Mouse (Mus musculus): ENCODE measurements around the gene Plekhh1. TPM values are rescaled to one million over a fixed set of nuclear protein-coding genes. Genes with fewer than 3 reads are reported as not detected.

The Plekhh1 gene
- polyA plus RNA-seq (2012; ENCODE audit: insufficient read depth, insufficient read length, missing spikeins) = not detected in 2 replicates

DNA sequence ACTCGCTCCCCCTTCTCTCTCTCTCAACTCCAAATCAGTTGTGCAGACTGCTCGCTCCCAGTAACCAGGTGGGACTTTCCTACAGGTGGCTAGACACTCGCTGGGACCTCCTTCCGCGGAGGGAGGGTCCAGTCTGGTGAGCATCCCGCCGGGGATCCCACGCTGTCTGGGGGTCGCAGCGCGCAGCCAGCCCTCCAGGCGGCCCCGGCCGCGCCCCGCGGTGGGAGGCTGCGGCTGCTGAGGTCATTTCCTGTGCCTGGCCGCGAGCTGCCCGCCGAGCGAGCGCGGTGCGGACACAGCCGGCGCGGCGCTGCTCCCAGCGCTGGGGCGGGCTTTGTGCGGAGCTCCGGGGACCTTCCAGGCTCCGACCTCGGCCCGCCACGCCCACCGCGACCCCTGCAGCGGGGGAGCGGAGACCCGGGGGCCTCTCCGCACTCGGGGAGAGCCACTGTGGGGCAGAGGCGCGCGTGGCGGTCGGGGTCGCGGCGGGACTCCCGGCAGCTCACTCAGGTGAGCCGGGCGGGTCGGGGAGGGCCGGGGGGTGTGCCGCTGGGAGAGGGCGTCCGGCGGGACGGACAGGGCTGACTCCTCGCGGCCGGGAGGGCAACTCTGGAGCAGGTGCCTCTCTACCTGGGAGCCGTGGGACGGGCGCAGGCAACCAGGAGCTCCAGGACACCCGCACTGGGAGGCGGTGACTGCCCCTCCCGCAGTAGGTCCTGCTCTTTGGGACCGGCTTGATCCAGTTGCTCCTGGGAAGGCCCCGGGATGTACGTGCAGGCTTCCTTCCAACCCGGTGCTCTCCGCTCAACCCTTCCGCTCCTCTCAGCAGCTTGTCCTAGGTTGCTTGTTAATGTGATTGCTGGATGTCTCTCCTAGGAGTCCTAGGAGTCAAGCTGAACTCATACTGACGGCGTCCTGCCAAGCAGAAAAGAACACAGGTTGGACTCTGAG lies at the start of gene Plekhh1:
Gene Plekhh1 (plus strand): TSS at position 253 of the 951 bp plus-strand sequence.
- peak within 1 kb of the TSS; percentile 89 for H3K4me3 ChIP-seq (ENCODE audit: insufficient read depth, low read depth, low read length)
- H3K4me1 ChIP-seq (ENCODE audit: control insufficient read depth, insufficient read depth, insufficient read length, low read length) = no peaks in the 10 kb centered on the region
- H3K27ac ChIP-seq (replicated peaks; ENCODE audit: low read depth, low read length) = no peak within 1 kb of the TSS

- Histone ChIP-seq H3K4me3 (ENCODE audit: insufficient read depth, low read depth, low read length) (peak overlapping the region; percentile 58), H3K27ac (replicated peaks; ENCODE audit: low read depth, low read length) (peak overlapping the region; percentile 82), H3K4me1 (ENCODE audit: control insufficient read depth, insufficient read depth, insufficient read length, low read length) (peaks cover 29% of the 10 kb centered on the region)
Measured at GRCm38 (mm10) chr12:78980683-78981091, 48.3 kb upstream of the Plekhh1 start.

DNA sequence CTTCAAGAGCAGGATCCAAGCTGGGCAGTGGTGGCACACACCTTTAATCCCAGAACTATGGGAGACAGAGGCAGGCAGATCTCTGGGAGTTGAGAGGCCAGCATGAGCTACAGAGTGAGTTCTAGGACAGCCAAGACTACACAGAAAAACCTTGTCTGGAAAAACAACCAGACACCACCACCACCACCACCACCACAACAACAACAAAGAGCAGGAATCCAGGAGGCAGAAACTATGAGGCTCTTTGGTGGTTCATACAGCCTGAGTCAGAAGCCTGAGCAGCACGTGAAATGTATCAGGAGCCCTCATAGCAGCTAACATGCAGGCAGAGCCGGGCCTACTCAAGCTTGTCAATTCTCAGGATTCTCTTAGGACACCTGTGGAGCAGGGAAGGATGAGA lies 47.8 kb upstream of the Plekhh1 start:
- Histone ChIP-seq H3K4me1 (ENCODE audit: control insufficient read depth, insufficient read depth, insufficient read length, low read length) (peaks cover 29% of the 10 kb centered on the region), H3K27ac (replicated peaks; ENCODE audit: low read depth, low read length) (peak overlapping the region; percentile 73)

GRCm38 (mm10) chr12:78981938-78982825 lies 46.8 kb upstream of the Plekhh1 start:
- Histone ChIP-seq H3K4me1 (ENCODE audit: control insufficient read depth, insufficient read depth, insufficient read length, low read length) (peaks cover 25% of the 10 kb centered on the region), H3K27ac (replicated peaks; ENCODE audit: low read depth, low read length) (peak overlapping the region; percentile 24; the same call in 1 of the 2 replicates), H3K4me3 (ENCODE audit: insufficient read depth, low read depth, low read length) (no peak overlapping the region)

More for the DNA sequence above, 47.8 kb upstream of the Plekhh1 start:
- H3K4me3 ChIP-seq (ENCODE audit: insufficient read depth, low read depth, low read length) = peak overlapping the region; percentile 58

DNA sequence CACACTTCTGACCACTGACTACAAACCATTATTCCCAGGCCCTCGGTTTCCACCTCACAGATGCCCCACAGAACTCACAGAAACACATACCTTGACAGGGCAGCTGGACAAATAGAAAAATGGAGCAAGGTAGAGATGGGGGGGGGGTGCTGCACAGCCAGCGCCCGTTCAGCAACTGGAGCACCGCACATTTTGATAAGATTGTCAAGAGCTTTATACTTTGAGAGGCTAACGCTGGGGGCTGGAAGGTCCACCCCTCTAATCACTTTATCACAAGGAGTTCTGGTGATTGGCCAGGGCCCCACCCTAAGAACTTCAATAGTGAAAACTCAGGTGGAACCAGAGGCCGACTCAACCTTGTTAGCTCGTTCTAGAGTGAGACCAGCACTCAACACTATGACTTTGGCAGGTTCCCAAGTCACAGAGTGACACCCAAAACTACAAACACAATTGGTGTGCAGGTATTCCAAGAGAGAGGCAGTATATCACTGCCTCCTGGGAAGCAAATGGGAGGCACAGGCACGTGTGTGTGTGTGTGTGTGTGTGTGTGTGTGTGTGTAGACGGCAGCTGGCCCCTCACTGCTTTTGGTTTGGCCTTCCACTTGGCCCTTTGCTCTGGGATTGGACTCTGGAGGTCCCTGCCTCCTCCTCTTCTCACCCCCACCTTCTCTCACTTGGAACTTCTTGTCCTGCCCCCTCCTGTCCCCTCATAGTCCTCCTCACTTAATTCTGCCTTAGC lies 45.5 kb upstream of the Plekhh1 start:
- Histone ChIP-seq H3K4me1 (ENCODE audit: control insufficient read depth, insufficient read depth, insufficient read length, low read length) (peaks cover 21% of the 10 kb centered on the region), H3K27ac (replicated peaks; ENCODE audit: low read depth, low read length) (no peak overlapping the region), H3K4me3 (ENCODE audit: insufficient read depth, low read depth, low read length) (no peak overlapping the region)

GRCm38 (mm10) chr12:78984035-78984432 lies 44.9 kb upstream of the Plekhh1 start:
- Histone ChIP-seq H3K4me1 (ENCODE audit: control insufficient read depth, insufficient read depth, insufficient read length, low read length) (peaks cover 21% of the 10 kb centered on the region), H3K4me3 (ENCODE audit: insufficient read depth, low read depth, low read length) (no peak overlapping the region), H3K27ac (replicated peaks; ENCODE audit: low read depth, low read length) (no peak overlapping the region)

DNA sequence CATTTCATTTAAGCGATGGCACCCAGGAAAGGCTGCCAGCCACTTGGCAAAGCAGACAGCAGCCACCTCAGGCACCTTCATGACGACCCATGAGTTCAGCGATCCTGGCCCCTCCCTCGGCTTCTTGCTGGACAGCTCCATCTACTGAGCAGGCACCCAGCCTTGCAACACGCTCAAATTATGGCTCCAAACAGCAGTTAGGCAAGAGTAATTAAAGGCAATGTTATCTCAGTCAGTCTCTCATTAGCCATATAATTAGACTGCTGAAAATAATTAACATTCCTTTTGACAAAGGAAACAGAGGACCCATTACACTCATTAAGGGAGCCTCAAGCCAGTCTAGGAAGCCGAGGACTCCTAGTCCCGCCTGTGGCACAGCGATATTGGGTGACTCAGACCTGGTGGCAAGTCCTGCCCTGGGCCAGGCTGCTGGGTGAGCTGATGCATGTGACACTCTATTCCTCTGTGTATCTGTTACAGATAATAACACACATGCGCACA lies 41.3 kb upstream of the Plekhh1 start:
- Histone ChIP-seq H3K27ac (replicated peaks; ENCODE audit: low read depth, low read length) (no peak overlapping the region), H3K4me3 (ENCODE audit: insufficient read depth, low read depth, low read length) (no peak overlapping the region), H3K4me1 (ENCODE audit: control insufficient read depth, insufficient read depth, insufficient read length, low read length) (peaks cover 11% of the 10 kb centered on the region; the same call in 1 of the 2 replicates)

DNA sequence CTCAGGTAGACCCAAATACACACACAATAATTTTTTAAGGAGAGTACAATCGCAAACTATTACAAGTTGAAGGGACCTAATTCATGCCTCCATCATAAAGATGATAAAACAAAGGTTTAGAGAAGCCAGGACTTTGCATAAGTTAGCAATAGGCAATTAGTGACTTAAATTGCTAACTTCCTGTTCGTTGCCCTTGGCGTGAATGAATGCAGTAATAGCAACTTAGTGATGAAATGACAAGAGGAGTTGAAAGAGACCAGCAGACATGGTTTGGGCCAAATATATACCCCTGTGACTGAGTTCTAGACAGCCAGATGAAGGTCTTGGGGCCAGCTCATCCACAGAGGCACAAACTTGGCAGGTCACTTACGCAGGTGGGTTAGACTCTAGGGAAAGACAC lies 32.7 kb upstream of the Plekhh1 start:
- H3K4me1 ChIP-seq (ENCODE audit: control insufficient read depth, insufficient read depth, insufficient read length, low read length) = no peaks in the 10 kb centered on the region
- no peak overlapping the region for H3K27ac ChIP-seq (replicated peaks; ENCODE audit: low read depth, low read length)
- H3K4me3 ChIP-seq (ENCODE audit: insufficient read depth, low read depth, low read length) = no peak overlapping the region

GRCm38 (mm10) chr12:78996711-78997110 lies 32.3 kb upstream of the Plekhh1 start:
- no peak overlapping the region for H3K27ac ChIP-seq (replicated peaks; ENCODE audit: low read depth, low read length)
- H3K4me3 ChIP-seq (ENCODE audit: insufficient read depth, low read depth, low read length) = no peak overlapping the region
- H3K4me1 ChIP-seq (ENCODE audit: control insufficient read depth, insufficient read depth, insufficient read length, low read length) = no peaks in the 10 kb centered on the region

DNA sequence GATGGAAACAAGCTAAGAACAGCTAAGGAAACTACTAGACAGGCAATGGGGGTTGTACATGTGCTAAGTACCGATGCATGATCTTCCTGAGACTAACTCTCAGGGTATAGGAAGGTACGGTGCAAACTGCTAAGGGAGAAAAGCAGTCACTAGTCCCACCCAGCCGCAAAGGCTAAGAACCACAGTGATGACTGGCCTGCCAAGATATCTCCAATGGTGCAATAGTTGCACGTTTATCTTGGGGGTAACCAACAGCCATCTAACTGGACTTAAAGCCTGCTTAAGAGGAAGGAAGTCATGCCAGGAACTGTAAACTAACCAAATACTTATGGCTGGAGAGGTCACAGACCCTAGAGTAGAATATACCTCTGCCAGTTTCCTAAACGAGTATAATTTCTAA lies 26.6 kb upstream of the Plekhh1 start:
- H3K4me1 ChIP-seq (ENCODE audit: control insufficient read depth, insufficient read depth, insufficient read length, low read length) = no peaks in the 10 kb centered on the region
- H3K27ac ChIP-seq (replicated peaks; ENCODE audit: low read depth, low read length) = no peak overlapping the region
- H3K4me3 ChIP-seq (ENCODE audit: insufficient read depth, low read depth, low read length) = no peak overlapping the region

DNA sequence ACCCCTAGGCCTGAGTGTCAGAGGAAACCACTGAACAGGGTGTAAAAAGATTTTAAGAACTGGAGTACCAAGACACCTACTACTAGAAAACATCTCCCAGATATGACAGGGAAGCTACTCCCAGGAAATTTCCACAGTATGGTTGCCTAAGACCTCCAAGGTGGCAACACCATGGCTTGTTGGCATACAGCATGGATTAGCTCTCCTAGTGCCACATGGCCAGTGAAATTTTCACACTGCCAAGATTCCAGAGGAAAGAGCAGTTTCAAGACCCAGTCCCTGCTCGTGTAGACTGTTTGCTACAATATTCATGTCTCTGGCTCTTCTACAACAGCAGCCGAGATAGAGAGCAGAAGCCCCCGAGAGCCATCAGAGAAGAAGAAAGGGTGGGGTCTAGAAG lies 26.0 kb upstream of the Plekhh1 start:
- no peak overlapping the region for H3K27ac ChIP-seq (replicated peaks; ENCODE audit: low read depth, low read length)
- H3K4me1 ChIP-seq (ENCODE audit: control insufficient read depth, insufficient read depth, insufficient read length, low read length) = no peaks in the 10 kb centered on the region
- no peak overlapping the region for H3K4me3 ChIP-seq (ENCODE audit: insufficient read depth, low read depth, low read length)

- no peak overlapping the region for H3K27ac ChIP-seq (replicated peaks; ENCODE audit: low read depth, low read length)
- no peak overlapping the region for H3K4me3 ChIP-seq (ENCODE audit: insufficient read depth, low read depth, low read length)
- no peaks in the 10 kb centered on the region for H3K4me1 ChIP-seq (ENCODE audit: control insufficient read depth, insufficient read depth, insufficient read length, low read length)
Measured at GRCm38 (mm10) chr12:79005456-79005855, 23.5 kb upstream of the Plekhh1 start.

DNA sequence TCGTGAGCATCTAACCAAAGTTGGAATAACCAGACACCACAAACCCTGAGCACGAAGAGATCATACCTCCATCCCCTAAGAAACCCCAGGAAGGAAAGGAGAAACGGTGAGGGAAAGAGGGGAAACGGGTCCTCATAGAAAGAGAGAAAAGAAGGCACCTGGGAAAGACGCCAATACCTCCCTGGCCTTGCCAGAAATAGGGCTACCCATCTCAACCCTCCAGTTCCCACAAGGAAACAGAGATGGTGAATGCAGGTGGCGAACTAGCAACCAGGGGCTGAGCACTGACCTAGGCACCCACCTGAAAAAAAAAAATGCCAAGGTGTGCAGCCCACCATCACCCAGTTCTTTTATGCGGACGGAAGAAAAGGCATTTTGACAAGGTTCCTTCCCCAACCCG lies 22.9 kb upstream of the Plekhh1 start:
- H3K27ac ChIP-seq (replicated peaks; ENCODE audit: low read depth, low read length) = no peak overlapping the region
- peaks cover under 1% of the 10 kb centered on the region; the same call in 1 of the 2 replicates for H3K4me1 ChIP-seq (ENCODE audit: control insufficient read depth, insufficient read depth, insufficient read length, low read length)
- H3K4me3 ChIP-seq (ENCODE audit: insufficient read depth, low read depth, low read length) = peak overlapping the region; percentile 96

DNA sequence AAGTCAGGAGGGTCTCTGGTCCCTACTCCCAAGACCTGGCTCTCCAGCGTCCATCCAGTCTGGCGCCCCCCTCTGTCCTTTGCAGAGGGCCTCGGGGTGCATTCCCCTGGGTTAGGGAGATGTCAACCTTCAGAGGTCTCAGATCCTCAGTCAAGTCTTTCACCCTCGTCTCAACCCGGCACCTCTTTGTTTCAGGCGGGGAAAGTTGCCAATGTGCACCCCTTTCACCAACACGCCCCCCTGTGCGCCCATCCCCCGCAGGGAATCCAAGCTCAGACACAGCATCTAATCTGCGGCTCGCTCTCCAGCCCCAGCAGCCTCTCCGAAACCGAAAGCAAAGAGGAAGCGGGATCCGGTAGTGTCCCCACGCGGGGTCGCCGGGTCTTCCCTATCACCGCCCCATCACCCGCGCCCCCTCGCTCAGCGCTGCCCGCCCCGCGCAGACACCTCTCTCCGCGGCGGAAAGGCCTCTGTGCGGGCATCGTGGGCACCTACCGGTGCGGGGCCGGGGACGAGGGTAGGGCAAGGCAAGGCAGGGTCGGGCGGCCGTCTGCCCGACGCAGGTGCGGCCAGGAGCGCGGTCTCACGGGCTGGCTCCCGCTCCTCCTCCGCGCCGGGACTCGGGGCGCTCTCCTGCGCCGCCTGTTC lies 22.4 kb upstream of the Plekhh1 start:
- Histone ChIP-seq H3K4me3 (ENCODE audit: insufficient read depth, low read depth, low read length) (peak overlapping the region; percentile 96), H3K27ac (replicated peaks; ENCODE audit: low read depth, low read length) (peak overlapping the region; percentile 58), H3K4me1 (ENCODE audit: control insufficient read depth, insufficient read depth, insufficient read length, low read length) (peaks cover 3% of the 10 kb centered on the region; the same call in 1 of the 2 replicates)

Measured in brown adipose tissue, adult 24 weeks (tissue).